Mouse (Mus musculus): Measurements from ENCODE around the gene Raver1. TPM values are rescaled to one million over a fixed set of nuclear protein-coding genes. Genes with fewer than 3 reads are reported as not detected.

Gene Raver1
- polyA plus RNA-seq, 1 experiment from 2014 or later = 35.2 TPM

GRCm38 (mm10) chr9:21113751-21114150 is 21.9 kb upstream of the Raver1 start:
- Histone ChIP-seq H3K27ac (no peak overlapping the region), H3K9me3 (ENCODE audit: control insufficient read depth, low read length) (no peaks in the 10 kb centered on the region), H3K4me1 (replicated peaks; ENCODE audit: control insufficient read depth, insufficient read depth, low read length) (no peaks in the 10 kb centered on the region), H3K4me3 (replicated peaks; ENCODE audit: low read length) (no peak overlapping the region), H3K4me2 (replicated peaks) (no peak overlapping the region), H3K9ac (no peak overlapping the region), H3K36me3 (replicated peaks; ENCODE audit: control insufficient read depth, insufficient read depth) (peaks cover 13% of the 10 kb centered on the region; the same call in 1 of the 2 replicates), H3K27me3 (ENCODE audit: control insufficient read depth, insufficient read depth, low read length) (no peaks in the 10 kb centered on the region)
- ATAC-seq (ENCODE audit: low FRiP score) = no peak
- no peak for DNase-seq (ENCODE audit: low spot score)
- WGBS = 91% methylated on average over 6 of the region's 6 CpGs

- no peak overlapping the region for H3K9ac ChIP-seq
- no peak overlapping the region for H3K27ac ChIP-seq
- no peaks in the 10 kb centered on the region for H3K4me1 ChIP-seq (replicated peaks; ENCODE audit: control insufficient read depth, insufficient read depth, low read length)
- H3K27me3 ChIP-seq (ENCODE audit: control insufficient read depth, insufficient read depth, low read length) = no peaks in the 10 kb centered on the region
- 0 out of 2 replicates have a peak, but pooled peaks have one; percentile 34 for ATAC-seq (ENCODE audit: low FRiP score)
- H3K9me3 ChIP-seq (ENCODE audit: control insufficient read depth, low read length) = no peaks in the 10 kb centered on the region
- no peak overlapping the region for H3K4me2 ChIP-seq (replicated peaks)
- DNase-seq (ENCODE audit: low spot score) = no peak
- 51% methylated on average over 23 of the region's 23 CpGs for WGBS
- H3K36me3 ChIP-seq (replicated peaks; ENCODE audit: control insufficient read depth, insufficient read depth) = peaks cover 20% of the 10 kb centered on the region; the same call in 1 of the 2 replicates
- H3K4me3 ChIP-seq (replicated peaks; ENCODE audit: low read length) = no peak overlapping the region
Observed at GRCm38 (mm10) chr9:21107607-21108237, 15.9 kb upstream of the Raver1 start.

GRCm38 (mm10) chr9:21105760-21106564 is 14.2 kb upstream of the Raver1 start:
- no peaks in the 10 kb centered on the region for H3K27me3 ChIP-seq (ENCODE audit: control insufficient read depth, insufficient read depth, low read length)
- H3K4me2 ChIP-seq (replicated peaks) = no peak overlapping the region
- no peak overlapping the region for H3K9ac ChIP-seq
- 82% methylated on average over 5 of the region's 5 CpGs for WGBS
- H3K4me1 ChIP-seq (replicated peaks; ENCODE audit: control insufficient read depth, insufficient read depth, low read length) = no peaks in the 10 kb centered on the region
- ATAC-seq (ENCODE audit: low FRiP score) (no peak), DNase-seq (ENCODE audit: low spot score) (no peak)
- no peak overlapping the region for H3K4me3 ChIP-seq (replicated peaks; ENCODE audit: low read length)
- peaks cover 20% of the 10 kb centered on the region; the same call in 1 of the 2 replicates for H3K36me3 ChIP-seq (replicated peaks; ENCODE audit: control insufficient read depth, insufficient read depth)
- no peaks in the 10 kb centered on the region for H3K9me3 ChIP-seq (ENCODE audit: control insufficient read depth, low read length)
- H3K27ac ChIP-seq = no peak overlapping the region

- Histone ChIP-seq H3K27me3 (ENCODE audit: control insufficient read depth, insufficient read depth, low read length) (no peaks in the 10 kb centered on the region), H3K36me3 (replicated peaks; ENCODE audit: control insufficient read depth, insufficient read depth) (peaks cover 20% of the 10 kb centered on the region; the same call in 1 of the 2 replicates), H3K9ac (no peak overlapping the region), H3K4me3 (replicated peaks; ENCODE audit: low read length) (no peak overlapping the region), H3K9me3 (ENCODE audit: control insufficient read depth, low read length) (no peaks in the 10 kb centered on the region), H3K27ac (no peak overlapping the region), H3K4me2 (replicated peaks) (no peak overlapping the region), H3K4me1 (replicated peaks; ENCODE audit: control insufficient read depth, insufficient read depth, low read length) (no peaks in the 10 kb centered on the region)
- no peak for ATAC-seq (ENCODE audit: low FRiP score)
- 87% methylated on average over 6 of the region's 6 CpGs for WGBS
- no peak for DNase-seq (ENCODE audit: low spot score)
Observed at GRCm38 (mm10) chr9:21104814-21105213, 13.0 kb upstream of the Raver1 start.

GRCm38 (mm10) chr9:21102076-21102475 is 10.3 kb upstream of the Raver1 start:
- H3K27me3 ChIP-seq (ENCODE audit: control insufficient read depth, insufficient read depth, low read length) = no peaks in the 10 kb centered on the region
- H3K9ac ChIP-seq = no peak overlapping the region
- ATAC-seq (ENCODE audit: low FRiP score) = no peak
- no peaks in the 10 kb centered on the region for H3K4me1 ChIP-seq (replicated peaks; ENCODE audit: control insufficient read depth, insufficient read depth, low read length)
- no peak overlapping the region for H3K27ac ChIP-seq
- DNase-seq (ENCODE audit: low spot score) = no peak
- H3K4me2 ChIP-seq (replicated peaks) = no peak overlapping the region
- 0 out of 2 replicates have a peak, but pooled peaks cover 5% of the 10 kb centered on the region for H3K36me3 ChIP-seq (replicated peaks; ENCODE audit: control insufficient read depth, insufficient read depth)
- no peak overlapping the region for H3K4me3 ChIP-seq (replicated peaks; ENCODE audit: low read length)
- no peaks in the 10 kb centered on the region for H3K9me3 ChIP-seq (ENCODE audit: control insufficient read depth, low read length)
- 91% methylated on average over 2 of the region's 2 CpGs for WGBS

GRCm38 (mm10) chr9:21100447-21101161 is 8.8 kb upstream of the Raver1 start:
- H3K4me3 ChIP-seq (replicated peaks; ENCODE audit: low read length) = no peak overlapping the region
- ATAC-seq (ENCODE audit: low FRiP score) (peak; percentile 55; the same call in 1 of the 2 replicates), DNase-seq (ENCODE audit: low spot score) (no peak)
- H3K4me2 ChIP-seq (replicated peaks) = no peak overlapping the region
- H3K9me3 ChIP-seq (ENCODE audit: control insufficient read depth, low read length) = no peaks in the 10 kb centered on the region
- no peaks in the 10 kb centered on the region for H3K4me1 ChIP-seq (replicated peaks; ENCODE audit: control insufficient read depth, insufficient read depth, low read length)
- H3K9ac ChIP-seq = peak overlapping the region; percentile 6; the same call in 1 of the 2 replicates
- H3K27me3 ChIP-seq (ENCODE audit: control insufficient read depth, insufficient read depth, low read length) = no peaks in the 10 kb centered on the region
- 39% methylated on average over 15 of the region's 15 CpGs for whole genome bisulfite sequencing
- H3K27ac ChIP-seq = no peak overlapping the region
- H3K36me3 ChIP-seq (replicated peaks; ENCODE audit: control insufficient read depth, insufficient read depth) = no peaks in the 10 kb centered on the region

- H3K27me3 ChIP-seq (ENCODE audit: control insufficient read depth, insufficient read depth, low read length) = no peaks in the 10 kb centered on the region
- ATAC-seq (ENCODE audit: low FRiP score) = no peak
- no peak overlapping the region for H3K9ac ChIP-seq
- no peak overlapping the region for H3K27ac ChIP-seq
- no peak for DNase-seq (ENCODE audit: low spot score)
- no peaks in the 10 kb centered on the region for H3K9me3 ChIP-seq (ENCODE audit: control insufficient read depth, low read length)
- H3K4me1 ChIP-seq (replicated peaks; ENCODE audit: control insufficient read depth, insufficient read depth, low read length) = no peaks in the 10 kb centered on the region
- no peak overlapping the region for H3K4me3 ChIP-seq (replicated peaks; ENCODE audit: low read length)
- WGBS = 84% methylated on average over 8 of the region's 8 CpGs
- no peak overlapping the region for H3K4me2 ChIP-seq (replicated peaks)
- H3K36me3 ChIP-seq (replicated peaks; ENCODE audit: control insufficient read depth, insufficient read depth) = no peaks in the 10 kb centered on the region
Observed at GRCm38 (mm10) chr9:21097793-21098192, 6.0 kb upstream of the Raver1 start.

- Histone ChIP-seq H3K27ac (no peak overlapping the region), H3K27me3 (ENCODE audit: control insufficient read depth, insufficient read depth, low read length) (no peaks in the 10 kb centered on the region), H3K36me3 (replicated peaks; ENCODE audit: control insufficient read depth, insufficient read depth) (no peaks in the 10 kb centered on the region), H3K9ac (no peak overlapping the region), H3K4me2 (replicated peaks) (no peak overlapping the region), H3K4me1 (replicated peaks; ENCODE audit: control insufficient read depth, insufficient read depth, low read length) (peaks cover 1% of the 10 kb centered on the region), H3K9me3 (ENCODE audit: control insufficient read depth, low read length) (no peaks in the 10 kb centered on the region), H3K4me3 (replicated peaks; ENCODE audit: low read length) (no peak overlapping the region)
- no peak for ATAC-seq (ENCODE audit: low FRiP score)
- no peak for DNase-seq (ENCODE audit: low spot score)
- WGBS = 70% methylated on average over 4 of the region's 4 CpGs
Observed at GRCm38 (mm10) chr9:21095958-21096357, 4.2 kb upstream of the Raver1 start.

- no peak for ATAC-seq (ENCODE audit: low FRiP score)
- 97% methylated on average over 9 of the region's 9 CpGs for WGBS
- no peak overlapping the region for H3K4me2 ChIP-seq (replicated peaks)
- no peak for DNase-seq (ENCODE audit: low spot score)
- peaks cover 18% of the 10 kb centered on the region for H3K4me1 ChIP-seq (replicated peaks; ENCODE audit: control insufficient read depth, insufficient read depth, low read length)
- no peak overlapping the region for H3K9ac ChIP-seq
- H3K27me3 ChIP-seq (ENCODE audit: control insufficient read depth, insufficient read depth, low read length) = no peaks in the 10 kb centered on the region
- no peak overlapping the region for H3K27ac ChIP-seq
- H3K36me3 ChIP-seq (replicated peaks; ENCODE audit: control insufficient read depth, insufficient read depth) = peaks cover 13% of the 10 kb centered on the region
- H3K4me3 ChIP-seq (replicated peaks; ENCODE audit: low read length) = no peak overlapping the region
- no peaks in the 10 kb centered on the region for H3K9me3 ChIP-seq (ENCODE audit: control insufficient read depth, low read length)
Observed at GRCm38 (mm10) chr9:21093423-21093822, 1.6 kb upstream of the Raver1 start.

All from hindbrain, embryonic 14.5 days (tissue).